Mouse (Mus musculus): ENCODE data around the gene Atp6v1g1.

Atp6v1g1 gene

GRCm38 (mm10) chr4:63544494-63545230, at the start of gene Atp6v1g1:
Gene Atp6v1g1, plus strand, starts transcription at chr4:63544772.
- in situ Hi-C loops (cut with MboI, MseI), result no loop called here

GRCm38 (mm10) chr4:63494967-63495914, 49.3 kb upstream of the Atp6v1g1 start:
- in situ Hi-C loops (cut with MboI, MseI), result loop anchor here (5.0 kb wide), 1 partner anchor 367 kb away; the partner anchor contains the start of gene Tnfsf8

GRCm38 (mm10) chr4:63495915-63496278, 48.7 kb upstream of the Atp6v1g1 start, which contains the start of gene Whrn:
Gene Whrn, minus strand, starts transcription at chr4:63495991.
- in situ Hi-C loops (cut with MboI, MseI), result loop anchor here (5.0 kb wide), 1 partner anchor 366 kb away; the partner anchor contains the start of gene Tnfsf8

GRCm38 (mm10) chr4:63496312-63496711, 48.3 kb upstream of the Atp6v1g1 start:
- in situ Hi-C loops (cut with MboI, MseI), result loop anchor here (5.0 kb wide), 1 partner anchor 366 kb away; the partner anchor contains the start of gene Tnfsf8

GRCm38 (mm10) chr4:63498346-63498745, 46.2 kb upstream of the Atp6v1g1 start:
- in situ Hi-C loops (cut with MboI, MseI), result loop anchor here (5.0 kb wide), 1 partner anchor 364 kb away; the partner anchor contains the start of gene Tnfsf8

- in situ Hi-C loops (cut with MboI, MseI), result loop anchor here (5.0 kb wide), 2 partner anchors 84 to 446 kb away; no protein-coding TSS in a partner anchor
These were observed 43.5 kb upstream of the Atp6v1g1 start for GRCm38 (mm10) chr4:63501050-63501449.

GRCm38 (mm10) chr4:63503949-63504348, 40.6 kb upstream of the Atp6v1g1 start:
- in situ Hi-C loops (cut with MboI, MseI), result loop anchor here (5.0 kb wide), 2 partner anchors 87 to 443 kb away; no protein-coding TSS in a partner anchor

GRCm38 (mm10) chr4:63507478-63507877, 37.1 kb upstream of the Atp6v1g1 start:
- in situ Hi-C loops (cut with MboI, MseI), result no loop called here

GRCm38 (mm10) chr4:63508232-63508631, 36.3 kb upstream of the Atp6v1g1 start:
- in situ Hi-C loops (cut with MboI, MseI), result no loop called here

GRCm38 (mm10) chr4:63512921-63513320, 31.7 kb upstream of the Atp6v1g1 start:
- in situ Hi-C loops (cut with MboI, MseI), result no loop called here

GRCm38 (mm10) chr4:63514454-63514984, 30.1 kb upstream of the Atp6v1g1 start:
- in situ Hi-C loops (cut with MboI, MseI), result no loop called here

- in situ Hi-C loops (cut with MboI, MseI), result no loop called here
These were observed 29.6 kb upstream of the Atp6v1g1 start for GRCm38 (mm10) chr4:63515021-63515420.

GRCm38 (mm10) chr4:63521813-63522419, 22.7 kb upstream of the Atp6v1g1 start:
- in situ Hi-C loops (cut with MboI, MseI), result no loop called here

- in situ Hi-C loops (cut with MboI, MseI), result no loop called here
These were observed 19.1 kb upstream of the Atp6v1g1 start for GRCm38 (mm10) chr4:63525514-63525913.

- in situ Hi-C loops (cut with MboI, MseI), result no loop called here
These were observed 15.6 kb upstream of the Atp6v1g1 start for GRCm38 (mm10) chr4:63528946-63529345.

GRCm38 (mm10) chr4:63530409-63530808, 14.2 kb upstream of the Atp6v1g1 start:
- in situ Hi-C loops (cut with MboI, MseI), result no loop called here

- in situ Hi-C loops (cut with MboI, MseI), result no loop called here
These were observed 7.0 kb upstream of the Atp6v1g1 start for GRCm38 (mm10) chr4:63537602-63538001.

GRCm38 (mm10) chr4:63542209-63542608, 2.4 kb upstream of the Atp6v1g1 start:
- in situ Hi-C loops (cut with MboI, MseI), result no loop called here

GRCm38 (mm10) chr4:63543746-63544493, 652 bp upstream of the Atp6v1g1 start:
- in situ Hi-C loops (cut with MboI, MseI), result no loop called here

- in situ Hi-C loops (cut with MboI, MseI), result no loop called here
These were observed 823 bp downstream of the Atp6v1g1 start for GRCm38 (mm10) chr4:63545231-63545958.
